Mouse (Mus musculus): Measurements from ENCODE around the gene Gm10337.

- no peak for TF ChIP-seq CTCF (IDR thresholded peaks at IDR 0.05; ENCODE audit: low read depth)
- TF ChIP-seq EP300 (IDR thresholded peaks at IDR 0.05; ENCODE audit: low read depth): no peak
Measured at GRCm38 (mm10) chr15:102547478-102547877, 44.0 kb downstream of the Gm10337 start.
